Mouse (Mus musculus) erythroblast, embryonic 14.5 days (primary cell): ENCODE results near the gene Clspn.

Source experiments
- GATA1 ChIP-seq: IDR thresholded peaks from 2 replicates; pipeline ENCODE4 v1.6.1; 2012; ENCODE audit warnings: low read length, inconsistent platforms, mixed read lengths
- TAL1 ChIP-seq: IDR thresholded peaks from 3 replicates; pipeline ENCODE4 v1.6.1; 2012; ENCODE audit warnings: low read length, inconsistent platforms, mixed read lengths

DNA sequence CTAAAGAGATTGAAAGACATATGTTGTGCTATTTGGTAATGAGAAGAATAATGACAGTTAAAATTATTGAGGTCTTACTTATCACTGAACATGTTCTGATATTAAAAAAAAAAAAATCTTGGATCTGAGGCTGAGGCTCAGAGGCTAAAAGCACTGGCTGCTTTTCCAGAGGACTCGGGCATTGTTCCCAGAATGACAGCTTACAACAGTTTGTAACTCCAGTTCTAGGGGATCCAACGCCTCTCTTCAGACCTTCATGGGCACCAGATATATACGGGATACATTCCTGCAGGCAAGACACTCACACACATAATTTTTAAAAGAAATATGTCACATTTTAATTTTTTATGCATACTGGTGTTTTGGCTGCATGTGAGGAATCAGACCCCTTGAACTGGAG, 30.6 kb upstream of the Clspn start:
- TF ChIP-seq GATA1 (no peak), TAL1 (no peak)
